Mouse (Mus musculus): Measurements from ENCODE around the gene Uxt. TPM values are rescaled to one million over a fixed set of nuclear protein-coding genes. Genes with fewer than 3 reads are reported as not detected.

The Uxt gene
- polyA plus RNA-seq, 1 experiment, result 7.4 TPM

DNA sequence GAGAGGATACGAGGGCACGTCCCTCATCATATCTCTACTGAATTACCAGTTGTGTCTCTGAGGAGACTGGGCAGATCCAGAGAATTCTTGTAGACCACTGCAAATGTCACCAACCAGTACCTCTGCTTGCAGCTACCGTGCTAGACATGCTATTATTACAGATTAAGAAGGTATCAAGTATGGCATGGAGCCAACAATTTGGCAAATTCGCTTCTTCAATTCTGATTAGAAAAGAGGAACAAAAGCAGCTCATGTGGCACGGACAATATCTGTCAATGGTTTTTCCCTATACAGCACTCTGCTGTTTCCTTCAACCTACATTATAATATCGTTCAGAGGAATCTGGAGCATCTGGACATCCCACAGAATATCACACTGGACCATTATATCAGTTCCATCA lies 48.1 kb downstream of the Uxt start:
- H3K36me3 ChIP-seq (ENCODE audit: control insufficient read depth, insufficient read depth, low read length), result no peaks in the 10 kb centered on the region
- no peak overlapping the region for H3K4me3 ChIP-seq (ENCODE audit: low read depth, low read length)
- no peaks in the 10 kb centered on the region for H3K27me3 ChIP-seq (ENCODE audit: control insufficient read depth, insufficient read depth, low read length)
- no peak for TF ChIP-seq CTCF (IDR thresholded peaks at IDR 0.05; ENCODE audit: extremely low read depth, insufficient read length, insufficient replicate concordance, low read depth, low read length)
- TF ChIP-seq POLR2A (IDR thresholded peaks at IDR 0.05; ENCODE audit: low read depth, low read length), result no peak
- no peaks in the 10 kb centered on the region for H3K4me1 ChIP-seq (ENCODE audit: control insufficient read depth, insufficient read depth, insufficient read length, low read length)
- H3K27ac ChIP-seq (ENCODE audit: insufficient read depth, low read depth, low read length), result no peak overlapping the region
- 71% methylated on average over 6 of the region's 6 CpGs for WGBS

DNA sequence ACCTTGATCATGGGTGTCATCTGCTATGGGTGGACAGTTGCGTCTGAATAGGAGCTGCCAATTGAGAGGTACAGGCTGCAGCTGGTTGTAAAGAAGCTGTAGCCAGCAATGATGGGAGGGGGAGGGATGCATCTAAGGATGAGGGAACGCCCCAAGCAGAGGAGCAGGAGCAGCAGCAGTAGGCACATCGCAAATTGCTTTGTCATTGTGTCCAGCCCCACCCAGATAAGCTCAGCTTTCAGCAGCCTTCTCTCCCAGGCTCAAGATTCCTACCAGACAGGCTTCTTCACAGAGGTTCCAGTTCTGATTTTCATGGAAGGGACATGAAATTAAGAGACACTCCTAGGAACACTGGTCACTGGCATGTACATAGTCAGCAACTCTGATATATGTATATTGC lies 51.7 kb downstream of the Uxt start:
- no peaks in the 10 kb centered on the region for H3K27me3 ChIP-seq (ENCODE audit: control insufficient read depth, insufficient read depth, low read length)
- WGBS, result 30% methylated on average over 3 of the region's 3 CpGs
- no peak overlapping the region for H3K4me3 ChIP-seq (ENCODE audit: low read depth, low read length)
- H3K27ac ChIP-seq (ENCODE audit: insufficient read depth, low read depth, low read length), result no peak overlapping the region
- H3K36me3 ChIP-seq (ENCODE audit: control insufficient read depth, insufficient read depth, low read length), result no peaks in the 10 kb centered on the region
- no peaks in the 10 kb centered on the region for H3K4me1 ChIP-seq (ENCODE audit: control insufficient read depth, insufficient read depth, insufficient read length, low read length)
- no peak for TF ChIP-seq POLR2A (IDR thresholded peaks at IDR 0.05; ENCODE audit: low read depth, low read length)
- TF ChIP-seq CTCF (IDR thresholded peaks at IDR 0.05; ENCODE audit: extremely low read depth, insufficient read length, insufficient replicate concordance, low read depth, low read length), result no peak

Other genes with a start within 250 kb of the Uxt start
- 79.8 and 135 TPM in 2 replicates for gene Araf, start 164.2 kb downstream of the Uxt start, polyA plus RNA-seq (2012; rRNA removed)
- gene Timp1, start 91.9 kb downstream of the Uxt start, polyA plus RNA-seq (2012; rRNA removed), result 1.3 and 6.9 TPM in 2 replicates
- gene Syn1, start 41.0 kb downstream of the Uxt start, polyA plus RNA-seq (2012; rRNA removed), result 1.3 and 1.6 TPM in 2 replicates
- gene Cfp, start 30.5 kb downstream of the Uxt start, polyA plus RNA-seq (2012; rRNA removed), result 8.8 and 10.5 TPM in 2 replicates
- 2.5 and 4.1 TPM in 2 replicates for gene Elk1, start 11.4 kb downstream of the Uxt start, polyA plus RNA-seq (2012; rRNA removed)
- gene Zfp182, start 100.3 kb upstream of the Uxt start, polyA plus RNA-seq (2012; rRNA removed), result 0.41 and 0.79 TPM in 2 replicates
- gene Spaca5, start 106.4 kb upstream of the Uxt start, polyA plus RNA-seq (2012; rRNA removed), result not detected in 2 replicates
- 0.03 TPM in 1 of 2 replicates, not detected in the other for gene Zfp300, start 127.5 kb upstream of the Uxt start, polyA plus RNA-seq (2012; rRNA removed)
- gene Ssxa1, start 153.8 kb upstream of the Uxt start, polyA plus RNA-seq (2012; rRNA removed), result not detected in 2 replicates
- gene Gm21876, start 213.6 kb upstream of the Uxt start, polyA plus RNA-seq (2012; rRNA removed), result not detected in 2 replicates

Measured in small intestine, adult 2 months (tissue).